Mouse (Mus musculus) ES-CJ7 (cell line): ENCODE data around the gene Rbms1.

Experiments
- DNase-seq: peaks from one replicate; pipeline ENCODE4 v3.0.0; 2011; ENCODE audit warnings: low read depth, low spot score

The Rbms1 gene

GRCm38 (mm10) chr2:60918401-60918800 is 44.6 kb downstream of the Rbms1 start:
- no peak for DNase-seq

- no peak for DNase-seq
These were observed 48.3 kb downstream of the Rbms1 start for GRCm38 (mm10) chr2:60914524-60915280.

DNA sequence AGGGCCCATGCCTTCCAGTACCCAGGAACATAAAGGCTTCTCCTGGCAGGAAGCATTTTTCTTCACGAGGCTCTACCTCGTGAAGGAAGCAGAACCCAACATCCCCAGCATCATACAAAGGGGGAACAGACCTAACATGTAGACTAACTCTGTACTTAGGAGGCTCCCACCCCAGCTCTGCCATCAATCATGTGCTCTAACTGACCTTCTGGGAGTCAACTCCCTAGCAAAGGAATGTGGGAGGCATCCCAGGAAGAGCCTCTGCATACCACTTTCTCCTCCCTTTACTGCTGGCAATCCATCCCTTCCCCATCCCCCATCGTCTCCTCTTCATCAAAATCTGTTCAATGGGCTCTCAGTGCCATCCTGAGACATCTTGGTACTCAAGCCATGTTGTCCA is 49.7 kb downstream of the Rbms1 start:
- peak; percentile 42 for DNase-seq

DNA sequence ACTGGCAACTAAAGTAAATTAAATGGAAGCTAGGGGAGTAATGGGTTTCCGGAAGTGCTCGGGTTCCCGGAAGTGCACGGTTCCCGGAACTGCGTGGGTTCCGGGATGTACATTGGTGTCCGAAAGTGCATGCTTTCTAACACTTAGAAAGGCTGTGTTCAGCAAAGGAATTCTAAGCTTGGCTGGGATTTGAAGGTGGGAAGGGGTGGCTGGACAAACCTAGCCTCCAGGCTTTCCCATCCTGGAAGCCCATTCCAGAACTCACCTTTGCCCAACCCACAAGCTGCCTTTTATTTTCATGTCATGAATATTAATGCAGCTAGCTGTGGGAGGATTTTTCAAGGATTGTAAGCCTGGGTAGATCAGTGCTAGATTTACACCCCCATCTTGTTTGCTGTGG is 51.3 kb downstream of the Rbms1 start:
- peak; percentile 15 for DNase-seq

DNA sequence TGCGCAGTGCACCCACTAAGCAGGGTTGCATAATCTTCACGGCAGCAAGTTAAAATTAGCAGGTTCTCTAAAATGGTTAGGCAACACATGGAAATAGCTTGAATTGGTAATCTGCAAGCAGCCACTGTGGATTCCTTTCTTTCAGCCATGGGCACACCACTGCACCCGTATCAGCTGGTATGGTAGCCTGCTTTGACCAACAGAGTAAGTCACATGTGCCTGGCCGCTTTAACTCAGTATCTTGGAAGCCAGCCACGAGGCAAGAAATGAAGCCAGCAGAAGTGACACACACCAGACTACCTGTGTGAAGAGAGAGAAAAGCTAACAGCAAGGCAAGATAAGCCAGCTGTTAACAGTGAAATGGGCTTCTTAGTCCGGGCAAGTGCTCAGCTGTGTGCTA is 52.2 kb downstream of the Rbms1 start:
- no peak for DNase-seq

DNA sequence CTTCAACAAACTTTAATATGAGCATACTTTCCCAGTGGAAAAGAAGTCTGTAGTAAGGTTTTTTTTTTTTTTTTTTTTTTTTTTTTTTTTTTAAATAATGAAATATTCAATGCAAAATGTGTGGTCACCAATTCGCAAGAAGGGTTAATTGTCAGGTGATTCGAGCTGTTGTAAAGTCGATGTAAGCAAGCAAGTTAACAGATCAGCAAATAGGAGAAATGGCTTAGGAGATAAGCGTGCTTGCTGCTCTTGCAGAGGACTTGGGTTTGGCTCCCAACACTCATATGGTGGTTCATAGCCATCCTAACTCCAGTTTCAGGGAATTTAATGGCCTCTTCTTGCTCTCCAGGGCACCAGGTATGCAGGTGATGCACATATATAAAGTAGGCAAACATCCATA is 54.4 kb downstream of the Rbms1 start:
- no peak for DNase-seq

- DNase-seq = no peak
These were observed 54.9 kb downstream of the Rbms1 start for GRCm38 (mm10) chr2:60908116-60908515.

DNA sequence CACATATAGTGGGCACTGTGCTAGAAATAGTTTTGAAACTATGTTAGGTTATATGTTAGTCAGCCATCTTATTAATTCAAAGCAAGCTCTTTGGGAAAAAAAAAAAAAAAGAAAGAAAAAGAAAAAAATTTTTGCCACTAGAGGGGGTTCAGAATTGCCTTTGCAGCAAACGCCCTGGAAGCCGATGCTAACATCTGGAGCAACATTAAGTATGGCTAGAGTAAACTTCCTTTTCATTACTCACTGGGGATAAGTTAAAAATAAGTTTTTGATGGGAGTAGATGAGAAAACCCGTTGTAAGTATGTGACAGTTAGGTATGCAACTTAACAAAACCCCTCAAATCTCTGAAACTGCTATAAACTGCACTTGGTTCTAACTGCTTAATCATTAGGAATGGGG is 57.7 kb downstream of the Rbms1 start:
- peak; percentile 17 for DNase-seq

- DNase-seq = no peak
These were observed 58.9 kb downstream of the Rbms1 start for GRCm38 (mm10) chr2:60904141-60904540.

DNA sequence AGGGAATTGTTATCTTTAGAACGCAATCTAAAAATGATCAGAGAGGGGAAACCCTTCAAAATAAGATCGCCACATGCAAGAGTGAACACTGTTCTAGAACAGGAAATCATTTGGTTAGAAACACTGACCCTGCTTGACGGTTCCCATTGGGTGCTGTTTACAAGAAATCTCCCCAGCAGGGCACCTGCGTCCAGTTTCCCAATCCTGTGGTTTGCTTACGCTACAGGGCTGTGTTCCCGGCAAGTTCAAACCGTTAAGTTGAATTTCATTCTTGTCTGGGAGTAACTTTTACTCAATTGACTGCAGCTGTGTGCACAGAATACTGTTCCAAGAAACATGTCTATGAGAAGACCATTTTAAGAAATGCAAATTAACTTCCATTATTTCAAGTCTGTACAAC is 59.5 kb downstream of the Rbms1 start:
- DNase-seq = no peak

DNA sequence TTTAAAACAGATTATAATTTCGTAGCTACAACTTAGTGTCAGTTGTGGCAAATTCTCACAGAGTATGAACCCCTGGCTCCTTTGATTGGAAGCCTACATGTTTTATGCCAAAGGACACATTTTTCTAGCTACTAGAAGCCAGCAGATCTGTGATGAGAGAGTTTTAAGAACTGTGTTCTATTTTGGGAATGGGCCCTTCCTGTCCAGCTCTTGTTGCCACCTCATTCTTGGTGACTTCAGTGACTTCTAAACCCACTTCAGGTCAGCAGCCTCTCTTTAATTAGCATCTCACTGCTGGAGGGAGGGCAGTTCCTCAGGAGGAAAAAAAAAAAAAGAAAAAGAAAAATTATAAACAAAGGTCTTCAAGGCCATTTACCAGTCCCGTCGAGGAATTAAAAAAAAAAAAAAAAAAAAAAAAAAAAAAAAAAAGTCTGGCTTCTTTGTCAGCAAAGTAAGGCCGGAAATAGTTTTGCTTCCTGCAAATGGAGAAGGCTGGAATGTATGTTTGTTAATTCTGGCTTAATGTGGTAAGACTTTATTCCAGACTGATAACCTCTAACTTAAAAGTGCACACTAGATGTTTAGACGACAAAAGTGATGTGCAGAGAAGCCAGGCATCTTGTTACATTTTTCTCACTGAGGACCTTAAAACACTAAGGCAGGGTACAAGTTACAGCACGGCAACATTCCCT is 60.4 kb downstream of the Rbms1 start:
- no peak for DNase-seq

DNA sequence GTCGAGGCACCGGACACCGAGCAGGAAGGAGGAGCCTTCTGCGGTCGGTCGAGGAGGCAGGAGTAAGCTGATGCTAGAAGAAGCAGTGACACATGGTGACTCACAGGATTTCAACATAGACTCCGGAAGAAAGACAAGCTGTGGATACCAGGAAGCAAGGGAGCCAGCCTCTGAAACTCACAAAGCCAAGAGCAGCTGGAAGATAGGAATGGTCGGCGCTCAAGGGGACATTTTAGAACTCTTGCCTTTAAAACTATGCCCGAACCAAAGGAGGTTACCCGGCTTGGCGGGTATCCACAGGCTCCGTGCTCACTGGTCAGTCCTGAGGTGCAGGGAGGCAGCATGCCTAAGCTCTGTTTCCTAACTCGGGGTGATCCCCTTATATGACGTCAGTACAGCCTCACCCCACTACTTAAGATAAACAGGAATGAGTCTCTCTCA is 61.5 kb downstream of the Rbms1 start:
- DNase-seq = no peak

DNA sequence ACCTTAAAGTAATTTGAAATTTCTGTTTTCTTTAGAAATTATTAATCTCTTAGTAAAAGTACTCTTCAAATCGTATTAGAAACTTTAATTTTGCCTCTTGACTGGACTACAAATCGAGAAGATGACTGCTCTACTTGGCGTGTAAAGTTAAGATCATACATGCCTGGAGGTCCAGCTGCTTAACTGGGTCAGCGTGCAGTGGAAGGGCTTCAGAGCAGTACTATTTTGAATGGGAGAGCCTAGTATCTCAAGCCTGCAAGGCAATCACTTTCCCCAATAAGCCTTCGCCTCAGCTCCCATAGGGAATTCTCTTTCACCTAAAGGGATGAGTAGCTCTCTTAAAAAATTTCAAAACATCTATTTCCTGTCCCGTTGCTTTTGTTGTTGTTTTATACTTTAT is 62.0 kb downstream of the Rbms1 start:
- no peak for DNase-seq

DNA sequence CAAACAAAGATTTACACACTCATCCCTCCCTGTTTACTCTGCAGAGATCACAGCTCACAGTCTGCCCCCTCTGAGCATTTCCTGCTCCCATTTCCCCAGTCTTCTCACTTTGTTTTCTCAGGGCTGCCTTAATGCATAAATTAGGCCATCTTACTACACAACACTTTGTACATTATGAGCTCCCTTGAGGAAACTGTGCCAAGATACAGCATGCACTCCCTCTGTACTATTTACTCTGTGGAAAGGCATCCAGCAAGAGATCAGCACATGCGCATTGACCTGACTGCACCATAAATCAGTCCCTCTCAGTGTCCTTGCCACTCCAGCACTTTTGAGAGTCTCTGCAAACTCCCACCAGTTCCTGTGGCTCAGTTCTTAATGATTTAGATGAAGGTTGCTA is 70.0 kb downstream of the Rbms1 start:
- DNase-seq = no peak

- DNase-seq = no peak
These were observed 79.1 kb downstream of the Rbms1 start for GRCm38 (mm10) chr2:60883931-60884330.

DNA sequence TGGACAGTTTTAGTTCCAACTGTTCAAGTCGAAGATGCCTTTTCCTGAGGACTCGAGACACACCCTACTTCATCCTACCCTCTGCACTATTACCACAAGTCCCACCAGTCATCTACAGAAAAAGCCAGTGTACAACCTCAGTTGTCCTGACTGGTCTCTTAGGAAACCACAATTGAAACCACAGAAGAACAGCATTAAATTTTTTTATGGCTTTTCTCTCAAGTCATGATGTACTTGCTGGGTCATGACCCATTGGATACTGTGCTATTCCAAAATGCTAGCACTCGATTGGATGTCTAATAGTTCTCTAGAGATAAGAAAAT is 80.0 kb downstream of the Rbms1 start:
- DNase-seq = no peak

DNA sequence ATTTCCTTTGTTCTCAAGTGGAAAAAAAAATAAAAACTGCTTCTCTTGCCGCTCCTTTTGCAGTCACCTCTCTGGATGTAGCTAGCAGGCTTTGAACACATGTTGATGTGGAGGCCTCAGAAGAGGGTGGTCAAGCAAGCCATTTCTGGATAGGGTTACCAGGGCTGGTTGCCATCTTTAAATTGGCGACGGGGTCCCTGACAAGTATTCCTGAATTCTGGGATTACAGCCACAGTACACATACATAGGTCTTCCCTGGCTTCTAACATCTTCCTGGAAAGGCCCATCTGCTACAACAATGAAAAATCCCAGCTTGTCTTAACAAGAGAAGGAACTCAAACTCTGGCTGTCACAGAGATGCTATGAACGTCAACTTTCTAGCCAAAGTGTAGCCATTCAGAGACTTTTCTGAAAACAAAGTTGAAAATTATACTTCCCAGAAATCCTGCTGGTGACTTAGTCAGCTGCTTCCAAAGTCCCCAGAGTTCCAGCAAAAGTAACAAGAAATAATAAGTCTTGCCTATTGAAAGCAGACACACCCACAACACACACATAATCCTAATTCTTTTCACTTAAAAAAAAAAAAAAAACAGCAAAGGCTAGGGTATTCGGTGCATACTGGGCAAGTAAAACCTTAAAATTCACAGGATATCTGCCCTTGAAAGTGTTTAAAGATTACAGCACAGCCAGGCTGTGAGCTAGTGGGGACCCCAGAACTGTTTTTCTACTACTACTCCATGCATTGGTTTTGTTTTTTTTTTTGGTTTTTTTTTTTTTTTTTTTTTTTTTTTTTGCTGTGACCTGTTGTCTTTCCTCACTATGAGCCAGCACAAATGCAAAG is 80.6 kb downstream of the Rbms1 start:
- no peak for DNase-seq

DNA sequence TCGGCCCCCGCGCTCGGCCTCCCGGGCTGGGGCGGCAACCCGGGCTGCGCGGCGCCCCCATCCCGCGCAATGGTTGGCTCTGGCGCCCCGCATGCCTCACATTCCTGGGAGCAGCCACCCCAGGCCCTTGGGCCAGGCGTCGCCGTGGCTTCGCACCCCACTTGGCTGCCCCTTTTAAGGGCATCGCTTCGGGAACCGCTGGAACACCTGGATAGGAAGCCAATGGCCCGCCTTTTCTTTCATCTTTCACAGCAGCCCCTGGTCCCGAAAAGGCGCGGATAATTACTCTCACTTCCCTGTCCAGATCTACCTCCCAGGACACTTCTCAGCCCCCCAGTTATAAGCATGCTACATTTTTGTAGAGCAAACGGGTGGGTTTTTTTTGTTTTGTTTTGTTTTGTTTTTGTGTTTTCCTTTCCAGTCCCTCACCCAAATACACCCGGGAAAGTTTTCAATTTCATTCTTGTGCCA is 81.4 kb downstream of the Rbms1 start:
- no peak for DNase-seq

- peak; percentile 31 for DNase-seq
These were observed 82.0 kb downstream of the Rbms1 start for GRCm38 (mm10) chr2:60880789-60881570.

GRCm38 (mm10) chr2:60879966-60880788 is 82.8 kb downstream of the Rbms1 start:
- no peak for DNase-seq
